Mouse (Mus musculus) forebrain, embryonic 14.5 days (tissue): ENCODE measurements around the gene Dnajb12. TPM values are rescaled to one million over a fixed set of nuclear protein-coding genes. Genes with fewer than 3 reads are reported as not detected.
"Not testable (repeated sequence)": the region's sequence is repeated elsewhere in the genome, so short reads cannot be mapped to it uniquely, and the experiment has no call there.

Source experiments
- ATAC-seq: fragments of 200-750 bp; cut with Nextera tagmentation; 2 replicates; pipeline ENCODE4 v1.8.0; 2017; ENCODE audit warnings: mild to moderate bottlenecking, moderate library complexity
- DNase-seq: peaks from one replicate; pipeline ENCODE4 v3.0.0-alpha.2; 2015; ENCODE audit warnings: low spot score
- H3K27ac ChIP-seq: fragments of 300-500 bp; sonication (generic); 2 replicates; pipeline ENCODE4 v1.5.1; 2014; ENCODE audit warnings: low read depth, mild to moderate bottlenecking, control low read depth, low read length, moderate library complexity
- H3K27me3 ChIP-seq: fragments of 300-500 bp; sonication (generic); replicated peaks from 2 replicates; pipeline ENCODE4 v1.6.1; 2014; ENCODE audit warnings: low read length, control low read depth, mixed read lengths; ENCODE audit not compliant: control insufficient read depth, insufficient read depth
- H3K36me3 ChIP-seq: fragments of 300-500 bp; sonication (generic); 2 replicates; pipeline ENCODE4 v1.6.1; 2014; ENCODE audit warnings: low read length, control low read depth; ENCODE audit not compliant: control insufficient read depth, insufficient read depth
- H3K4me1 ChIP-seq: fragments of 300-500 bp; sonication (generic); 2 replicates; pipeline ENCODE4 v1.6.1; 2014; ENCODE audit warnings: antibody characterized with exemption, low read length, control low read depth; ENCODE audit not compliant: control insufficient read depth, insufficient read depth
- H3K4me2 ChIP-seq: fragments of 300-500 bp; sonication (generic); 2 replicates; pipeline ENCODE4 v1.6.1; 2014; ENCODE audit warnings: mild to moderate bottlenecking, control low read depth, low read length
- H3K4me3 ChIP-seq: fragments of 300-500 bp; sonication (generic); 2 replicates; pipeline ENCODE4 v1.5.1; 2014; ENCODE audit warnings: low read depth, low read length, control low read depth
- H3K9ac ChIP-seq: fragments of 300-500 bp; sonication (generic); 2 replicates; pipeline ENCODE4 v1.6.1; 2014; ENCODE audit warnings: mild to moderate bottlenecking, low read length, control low read depth, moderate library complexity
- H3K9me3 ChIP-seq: fragments of 300-500 bp; sonication (generic); replicated peaks from 2 replicates; pipeline ENCODE4 v1.6.1; 2016; ENCODE audit warnings: low read length, control low read depth, mixed read lengths; ENCODE audit not compliant: control insufficient read depth
- WGBS: fragments of 180-500 bp; shearing (Covaris S2); extraction: QIAGEN DNeasy Blood & Tissue Kit; methylation state at CpG from one replicate; pipeline ENCODE4 v1.1.7; 2014; 5-methylcytosine and 5-hydroxymethylcytosine counted together
- polyA plus RNA-seq: library from polyadenylated mRNA; unstranded; fragments of >200 nt; fragmentation: Nextera tagmentation; extraction: Ambion mirVana; gene quantifications from 2 replicates; pipeline ENCODE4 v1.2.1, GENCODE M21; 2014

Gene Dnajb12
- polyA plus RNA-seq, 1 experiment from 2014 or later, result 18.8 TPM

DNA sequence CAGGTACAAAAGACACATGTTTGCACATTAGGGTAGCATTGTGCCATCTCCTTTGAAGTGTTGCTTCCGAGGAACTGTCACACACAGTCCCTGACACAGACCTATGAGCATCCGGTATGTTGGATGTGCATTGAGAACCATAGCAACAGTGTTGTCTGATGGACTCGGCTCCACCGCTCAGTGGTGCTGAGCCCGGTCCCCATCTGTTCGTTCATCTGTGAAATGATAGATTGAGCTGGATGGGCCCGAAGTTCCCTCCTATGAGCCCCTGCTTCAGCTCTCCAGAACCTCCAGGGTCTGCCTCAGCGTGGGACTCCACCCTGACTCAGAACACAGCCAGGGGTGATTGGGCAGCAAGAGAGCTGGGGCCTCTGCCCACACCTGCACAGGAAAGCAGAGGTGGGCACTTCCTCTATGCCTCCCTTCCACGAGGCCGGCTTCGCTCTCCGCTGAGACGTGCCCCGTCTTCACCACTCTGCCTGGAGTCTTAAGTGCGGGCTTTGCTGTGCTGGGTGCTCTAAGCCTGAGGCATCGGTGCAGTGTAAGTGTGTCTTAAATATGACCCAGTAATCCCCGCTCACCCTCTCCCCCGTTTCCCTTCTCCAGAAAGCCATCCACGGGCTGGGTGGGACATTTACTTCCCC, 15.0 kb upstream of the Dnajb12 start:
- H3K9me3 ChIP-seq, result no peaks in the 10 kb centered on the region
- no peak overlapping the region for H3K4me2 ChIP-seq
- ATAC-seq (peak; percentile 9; the same call in 1 of the 2 replicates), DNase-seq (no peak)
- 80% methylated on average over 19 of the region's 19 CpGs for whole genome bisulfite sequencing
- H3K4me3 ChIP-seq, result no peak overlapping the region
- no peak overlapping the region for H3K9ac ChIP-seq
- no peak overlapping the region for H3K27ac ChIP-seq
- no peaks in the 10 kb centered on the region for H3K4me1 ChIP-seq
- H3K27me3 ChIP-seq, result no peaks in the 10 kb centered on the region
- H3K36me3 ChIP-seq, result 0 out of 2 replicates have a peak, but pooled peaks cover 3% of the 10 kb centered on the region

DNA sequence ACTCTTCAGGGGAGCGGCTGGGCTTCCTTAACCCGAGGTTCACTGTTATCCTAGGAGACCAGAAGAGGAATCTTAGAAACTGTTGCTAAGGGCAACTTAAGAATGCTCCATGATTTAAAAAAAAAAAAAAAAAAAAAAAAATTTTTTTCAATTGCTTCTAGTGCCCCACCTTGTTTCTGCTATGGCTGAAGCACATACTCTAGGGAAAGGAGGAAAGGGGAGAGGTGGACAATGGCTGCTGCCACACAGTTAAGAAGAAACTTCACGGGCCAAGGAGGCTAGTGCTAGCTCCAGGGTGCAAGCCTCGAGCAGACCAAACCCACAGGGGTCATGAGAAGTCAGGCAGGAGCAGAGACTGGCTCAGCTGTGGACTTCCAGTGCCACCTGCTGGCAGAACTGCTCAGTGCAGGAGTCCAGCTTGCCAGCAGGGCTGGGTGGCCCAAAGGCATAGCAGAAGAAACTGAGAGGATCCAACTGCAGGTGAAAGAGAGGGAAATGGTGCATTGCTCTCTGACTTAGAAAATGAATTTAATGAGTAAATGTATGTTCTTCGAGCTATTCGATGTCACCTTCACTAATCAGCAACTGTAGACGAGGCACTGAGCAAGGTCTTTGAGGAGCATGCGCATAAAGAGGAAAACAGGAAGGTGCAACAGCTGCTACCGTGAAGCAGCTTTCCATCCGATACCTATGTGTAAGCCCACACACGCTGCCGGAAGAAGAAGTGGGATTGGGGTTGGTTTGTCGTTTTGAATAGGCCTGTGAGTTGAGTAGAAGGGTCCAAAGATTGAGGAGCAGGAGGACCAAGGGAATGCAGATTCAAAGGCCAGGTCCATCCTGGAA, 14.3 kb upstream of the Dnajb12 start:
- Histone ChIP-seq H3K4me1 (no peaks in the 10 kb centered on the region), H3K36me3 (0 out of 2 replicates have a peak, but pooled peaks cover 3% of the 10 kb centered on the region), H3K27ac (no peak overlapping the region), H3K4me2 (no peak overlapping the region), H3K9me3 (no peaks in the 10 kb centered on the region), H3K9ac (no peak overlapping the region), H3K27me3 (no peaks in the 10 kb centered on the region), H3K4me3 (no peak overlapping the region)
- ATAC-seq (peak; percentile 72; the same call in 1 of the 2 replicates), DNase-seq (peak; percentile 84)
- WGBS, result 44% methylated on average over 13 of the region's 13 CpGs

- peaks cover 3% of the 10 kb centered on the region; the same call in 1 of the 2 replicates for H3K9me3 ChIP-seq
- no peak overlapping the region for H3K4me3 ChIP-seq
- H3K27ac ChIP-seq, result no peak overlapping the region
- WGBS, result 59% methylated on average over 11 of the region's 11 CpGs
- 0 out of 2 replicates have a peak, but pooled peaks cover under 1% of the 10 kb centered on the region for H3K36me3 ChIP-seq
- DNase-seq (no peak), ATAC-seq (no peak)
- H3K9ac ChIP-seq, result no peak overlapping the region
- no peaks in the 10 kb centered on the region for H3K27me3 ChIP-seq
- H3K4me2 ChIP-seq, result no peak overlapping the region
- no peaks in the 10 kb centered on the region for H3K4me1 ChIP-seq
Observed at GRCm38 (mm10) chr10:59868266-59868665, 11.1 kb upstream of the Dnajb12 start.

- peaks cover 3% of the 10 kb centered on the region; the same call in 1 of the 2 replicates for H3K9me3 ChIP-seq
- H3K4me2 ChIP-seq, result no peak overlapping the region
- no peak for DNase-seq
- H3K4me3 ChIP-seq, result no peak overlapping the region
- WGBS, result 92% methylated on average over 6 of the region's 6 CpGs
- H3K27me3 ChIP-seq, result no peaks in the 10 kb centered on the region
- no peak for ATAC-seq
- H3K36me3 ChIP-seq, result no peaks in the 10 kb centered on the region
- H3K9ac ChIP-seq, result no peak overlapping the region
- no peaks in the 10 kb centered on the region for H3K4me1 ChIP-seq
- H3K27ac ChIP-seq, result no peak overlapping the region
Observed at GRCm38 (mm10) chr10:59870038-59870437, 9.3 kb upstream of the Dnajb12 start.

- not testable (repeated sequence) for H3K27me3 ChIP-seq, H3K9me3 ChIP-seq, H3K36me3 ChIP-seq, H3K4me3 ChIP-seq, H3K4me2 ChIP-seq, H3K9ac ChIP-seq, ATAC-seq, DNase-seq, H3K4me1 ChIP-seq, H3K27ac ChIP-seq
- 85% methylated on average over 4 of the region's 4 CpGs for WGBS
Observed at GRCm38 (mm10) chr10:59872651-59873050, 6.7 kb upstream of the Dnajb12 start.

DNA sequence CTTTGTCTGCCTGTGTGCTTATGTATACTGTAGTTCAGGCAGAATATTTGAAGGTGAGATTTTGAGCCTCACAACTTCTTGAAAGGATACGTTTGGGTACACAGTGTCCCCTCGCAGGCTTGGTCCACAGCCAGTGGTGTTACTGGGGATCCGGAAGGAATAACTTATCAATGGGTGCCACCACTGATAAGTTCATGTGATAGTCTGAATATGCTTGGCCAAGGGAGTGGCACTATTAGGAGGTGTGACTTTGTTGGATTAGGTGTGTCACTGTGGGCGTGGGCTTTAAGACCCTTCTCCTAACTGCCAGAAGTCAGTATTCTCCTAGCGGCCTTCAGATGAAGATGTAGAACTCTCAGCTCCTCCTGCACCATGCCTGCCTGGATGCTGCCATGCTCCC, 6.2 kb upstream of the Dnajb12 start:
- Histone ChIP-seq H3K9ac (no peak overlapping the region), H3K27me3 (no peaks in the 10 kb centered on the region), H3K4me3 (no peak overlapping the region), H3K9me3 (peaks cover 3% of the 10 kb centered on the region; the same call in 1 of the 2 replicates), H3K4me1 (no peaks in the 10 kb centered on the region), H3K27ac (no peak overlapping the region), H3K36me3 (no peaks in the 10 kb centered on the region), H3K4me2 (no peak overlapping the region)
- ATAC-seq, result no peak
- DNase-seq, result no peak
- 92% methylated on average over 5 of the region's 5 CpGs for WGBS

GRCm38 (mm10) chr10:59873613-59874012, 5.7 kb upstream of the Dnajb12 start:
- H3K27me3 ChIP-seq, result no peaks in the 10 kb centered on the region
- H3K9ac ChIP-seq, result no peak overlapping the region
- no peak overlapping the region for H3K27ac ChIP-seq
- no peaks in the 10 kb centered on the region for H3K36me3 ChIP-seq
- WGBS, result 77% methylated on average over 5 of the region's 5 CpGs
- DNase-seq, result no peak
- peaks cover under 1% of the 10 kb centered on the region; the same call in 1 of the 2 replicates for H3K4me1 ChIP-seq
- H3K4me2 ChIP-seq, result no peak overlapping the region
- H3K4me3 ChIP-seq, result no peak overlapping the region
- ATAC-seq, result no peak
- H3K9me3 ChIP-seq, result peaks cover 3% of the 10 kb centered on the region; the same call in 1 of the 2 replicates

- no peak overlapping the region for H3K9ac ChIP-seq
- no peak overlapping the region for H3K27ac ChIP-seq
- no peak overlapping the region for H3K4me2 ChIP-seq
- H3K4me3 ChIP-seq, result no peak overlapping the region
- H3K36me3 ChIP-seq, result no peaks in the 10 kb centered on the region
- peaks cover 4% of the 10 kb centered on the region for H3K4me1 ChIP-seq
- ATAC-seq (no peak), DNase-seq (no peak)
- 47% methylated on average over 1 of the region's 1 CpGs for WGBS
- no peaks in the 10 kb centered on the region for H3K27me3 ChIP-seq
- peaks cover 3% of the 10 kb centered on the region; the same call in 1 of the 2 replicates for H3K9me3 ChIP-seq
Observed at GRCm38 (mm10) chr10:59875396-59875795, 4.0 kb upstream of the Dnajb12 start.

GRCm38 (mm10) chr10:59876698-59877097, 2.7 kb upstream of the Dnajb12 start:
- H3K27me3 ChIP-seq, H3K4me2 ChIP-seq, ATAC-seq, H3K27ac ChIP-seq, H3K36me3 ChIP-seq, H3K9me3 ChIP-seq, DNase-seq, H3K4me3 ChIP-seq, H3K9ac ChIP-seq: not testable (repeated sequence)
- peaks cover 10% of the 10 kb centered on the region for H3K4me1 ChIP-seq
- 94% methylated on average over 3 of the region's 4 CpGs for WGBS
